Mouse (Mus musculus) retina, embryonic 14.5 days (tissue): ENCODE measurements around the gene Stard7.
"Not testable (repeated sequence)": the region's sequence is repeated elsewhere in the genome, so short reads cannot be mapped to it uniquely, and the experiment has no call there.

Experiments
- DNase-seq: peaks from one replicate; pipeline ENCODE4 v3.0.0-alpha.2; 2015; ENCODE audit warnings: low spot score

Gene Stard7

GRCm38 (mm10) chr2:127274590-127274989 lies 4.6 kb downstream of the Stard7 start:
- no peak for DNase-seq

DNA sequence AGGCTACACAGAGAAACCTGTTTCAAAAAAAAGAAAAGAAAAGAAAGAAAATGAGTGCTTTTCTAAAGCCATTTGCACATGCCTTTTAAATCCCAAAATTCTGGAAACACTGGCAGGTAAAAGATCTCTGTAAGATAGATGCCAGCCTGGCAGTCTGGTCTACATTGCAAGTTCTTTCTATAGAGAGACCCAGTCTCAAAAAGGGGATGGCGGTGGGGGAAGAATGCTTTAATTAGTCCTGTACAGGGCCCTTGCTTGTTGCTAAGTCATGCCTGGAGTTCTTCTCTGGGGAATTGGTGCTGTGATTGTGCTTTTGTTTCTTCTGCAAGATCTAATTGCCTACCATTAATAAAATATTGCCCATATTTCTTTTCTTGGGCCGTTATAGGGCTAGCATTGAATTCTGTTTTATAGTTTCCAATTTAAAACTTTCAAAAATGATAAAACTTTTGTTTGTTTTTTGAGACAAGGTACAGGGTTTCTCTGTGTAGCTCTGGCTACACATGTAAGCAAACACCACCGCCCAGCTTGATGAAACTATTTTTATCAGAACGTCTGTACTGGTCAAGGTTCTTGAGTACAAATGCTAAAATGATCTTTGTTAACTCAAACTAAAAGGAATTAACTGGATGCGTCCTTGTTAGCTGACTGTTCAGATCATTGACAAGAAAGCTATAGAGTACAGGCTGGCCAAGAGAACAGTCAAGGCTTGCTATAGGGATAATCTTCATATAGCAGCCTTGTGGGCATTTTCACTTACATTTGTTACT lies 5.7 kb downstream of the Stard7 start:
- DNase-seq = no peak

DNA sequence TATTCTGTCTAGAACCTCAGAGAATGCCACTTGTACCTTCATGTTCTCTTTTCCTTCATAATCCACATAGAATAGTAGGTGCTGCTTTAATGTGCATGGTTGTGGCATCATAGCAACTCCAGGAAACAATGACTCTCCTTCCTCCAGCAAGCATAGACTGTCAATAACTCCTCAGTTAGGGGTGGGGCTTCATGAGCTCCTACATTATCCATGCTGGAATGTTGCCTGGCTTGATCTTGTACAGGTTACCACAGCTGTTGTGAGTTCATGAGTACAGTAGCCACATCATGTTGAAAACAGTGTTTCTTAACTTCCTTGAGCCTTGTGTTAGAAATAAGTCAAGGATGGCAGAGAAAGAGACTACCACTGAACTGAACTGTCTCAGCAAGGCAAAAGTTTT lies 8.1 kb downstream of the Stard7 start:
- no peak for DNase-seq

- no peak for DNase-seq
Observed at GRCm38 (mm10) chr2:127292250-127292649, 22.2 kb downstream of the Stard7 start.

DNA sequence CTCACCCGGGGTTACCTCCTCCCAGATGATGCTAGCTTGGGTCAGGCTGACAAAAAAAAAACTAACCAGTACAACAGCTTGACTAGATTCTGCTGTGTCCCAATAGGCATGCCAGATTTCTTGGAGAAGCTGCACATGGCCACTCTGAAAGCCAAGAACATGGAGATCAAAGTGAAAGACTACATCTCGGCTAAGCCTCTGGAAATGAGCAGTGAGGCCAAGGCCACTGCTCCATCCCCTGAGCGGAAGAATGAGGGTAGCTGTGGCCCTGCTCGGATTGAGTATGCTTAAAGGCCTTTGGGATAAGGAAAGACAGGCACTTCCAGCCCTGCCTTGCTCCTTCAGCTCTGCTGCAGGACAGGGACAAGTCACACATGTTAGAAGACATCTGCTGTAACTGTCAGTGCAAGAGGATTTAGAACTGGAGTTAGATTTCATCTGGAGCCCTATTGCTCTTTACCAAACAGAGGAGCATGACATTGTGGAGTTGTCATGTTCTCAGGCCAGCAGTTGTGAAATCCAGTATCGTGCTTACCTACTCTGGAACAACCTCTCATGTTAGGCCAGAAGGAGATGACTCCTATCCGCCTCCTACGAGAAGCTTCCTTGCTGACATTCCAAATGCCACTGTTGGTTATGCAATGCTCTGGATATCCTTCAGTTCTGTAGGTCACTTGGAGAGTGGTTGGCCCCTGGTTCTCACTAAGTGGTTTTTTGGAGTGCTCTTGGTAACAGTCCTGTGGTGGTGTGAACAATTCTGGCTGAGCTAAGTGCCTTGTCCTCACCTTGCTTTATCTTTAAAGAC lies 27.2 kb downstream of the Stard7 start:
- DNase-seq = no peak

DNA sequence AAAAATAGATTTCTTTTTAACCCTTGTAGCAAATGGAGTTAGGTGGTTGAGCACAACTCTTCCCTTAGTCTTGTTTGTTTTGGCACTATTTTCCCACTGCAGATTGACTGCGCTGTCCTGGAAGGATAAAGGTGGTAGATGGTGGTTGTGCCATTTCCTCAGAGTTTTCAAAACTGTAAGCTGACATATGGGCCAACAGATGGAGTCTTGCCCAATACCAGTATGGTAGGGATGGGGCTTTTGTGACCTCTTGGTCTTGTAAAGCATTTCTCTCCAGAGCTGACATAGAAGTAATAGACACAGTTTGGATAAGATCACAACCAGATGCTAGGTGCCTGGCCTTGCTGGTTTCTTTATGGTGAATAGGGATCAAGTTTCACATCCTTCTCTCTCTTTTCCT lies 28.0 kb downstream of the Stard7 start:
- no peak for DNase-seq

- no peak for DNase-seq
Observed at GRCm38 (mm10) chr2:127300701-127301100, 30.7 kb downstream of the Stard7 start.

DNA sequence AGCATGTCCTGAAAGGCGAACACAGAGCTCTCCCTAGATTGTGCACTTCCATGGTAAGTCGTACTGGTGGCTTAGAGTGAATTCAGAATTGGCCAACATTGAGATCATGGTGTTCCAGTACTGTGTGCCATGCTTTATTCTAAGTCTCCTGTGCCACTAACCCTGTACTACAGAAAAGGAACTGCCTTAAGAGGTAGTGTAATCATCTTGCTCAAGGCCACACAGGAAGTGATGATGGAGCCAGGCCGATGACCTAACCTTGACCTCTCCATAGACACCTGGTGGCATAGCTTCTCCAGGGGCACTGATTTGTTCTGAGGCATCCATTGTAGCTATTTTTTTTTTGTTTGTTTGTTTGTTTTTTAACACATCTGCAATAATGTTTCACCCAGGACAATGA lies 31.9 kb downstream of the Stard7 start:
- DNase-seq = no peak

DNA sequence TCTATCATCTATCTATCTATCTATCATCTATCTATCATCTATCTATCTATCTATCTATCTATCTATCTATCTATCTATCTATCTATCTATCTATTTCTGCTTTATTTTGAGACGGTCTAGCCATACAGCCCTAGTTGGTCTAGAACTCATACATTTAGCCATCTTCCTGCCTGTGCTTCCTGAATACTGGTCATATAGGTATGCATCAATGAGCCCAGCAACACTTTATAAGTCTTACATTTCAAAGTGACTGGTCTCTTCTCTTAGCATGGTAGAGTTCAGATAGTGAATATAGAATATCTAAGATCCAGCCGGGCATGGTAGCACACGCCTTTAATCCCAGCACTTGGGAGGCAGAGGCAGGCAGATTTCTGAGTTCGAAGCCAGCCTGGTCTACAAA lies 34.2 kb downstream of the Stard7 start:
- DNase-seq = not testable (repeated sequence)

DNA sequence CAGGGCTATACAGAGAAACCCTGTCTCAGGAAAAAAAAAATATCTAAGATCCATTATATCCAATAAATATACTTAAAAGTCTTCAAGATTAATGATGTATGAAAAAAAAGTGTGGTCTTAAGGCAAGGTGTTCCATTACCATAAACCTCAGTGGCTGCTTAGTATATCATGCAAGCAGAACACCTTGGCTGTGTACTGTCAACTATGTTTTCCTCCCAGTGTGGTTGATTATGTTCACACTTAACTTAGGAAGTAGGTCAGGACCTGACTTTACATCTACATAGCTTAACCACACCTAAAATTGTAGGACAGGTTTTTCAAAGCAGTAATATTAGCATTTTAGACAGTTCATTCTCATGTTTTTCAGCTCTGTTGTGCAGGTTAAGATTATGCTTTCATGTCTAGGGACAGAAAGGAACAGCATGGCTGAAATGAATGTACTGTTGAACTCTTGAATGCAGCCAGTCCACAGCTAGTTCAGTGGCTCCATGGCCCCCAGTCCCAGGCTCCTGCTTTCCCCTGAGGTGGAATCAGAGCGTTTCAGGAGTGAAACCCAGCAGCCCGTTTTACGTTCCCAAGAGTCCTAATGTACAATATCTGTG lies 34.7 kb downstream of the Stard7 start:
- DNase-seq = no peak

GRCm38 (mm10) chr2:127306123-127306522 lies 36.1 kb downstream of the Stard7 start:
- no peak for DNase-seq

DNA sequence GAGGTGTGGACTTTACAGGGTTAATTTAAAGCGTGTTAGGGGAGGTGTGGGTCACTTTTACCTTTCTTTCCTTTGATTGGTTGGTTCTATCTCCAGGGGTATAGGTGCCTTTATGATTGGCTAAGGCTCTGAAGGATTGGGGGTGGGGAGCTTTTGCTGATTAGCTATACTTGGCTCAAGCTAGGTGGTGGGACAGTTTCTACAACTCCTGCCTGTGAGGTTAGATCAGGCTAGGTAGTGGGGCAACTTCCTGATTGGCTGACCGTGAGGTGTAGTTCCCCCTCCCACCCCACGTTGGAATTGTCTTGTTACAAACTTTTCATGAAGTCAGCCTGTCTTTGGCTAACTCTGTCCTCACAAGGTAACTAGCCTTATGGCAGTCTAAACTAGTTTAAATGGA lies 37.2 kb downstream of the Stard7 start:
- DNase-seq = no peak

- peak; percentile 42 for DNase-seq
Observed at GRCm38 (mm10) chr2:127308660-127309059, 38.6 kb downstream of the Stard7 start.

DNA sequence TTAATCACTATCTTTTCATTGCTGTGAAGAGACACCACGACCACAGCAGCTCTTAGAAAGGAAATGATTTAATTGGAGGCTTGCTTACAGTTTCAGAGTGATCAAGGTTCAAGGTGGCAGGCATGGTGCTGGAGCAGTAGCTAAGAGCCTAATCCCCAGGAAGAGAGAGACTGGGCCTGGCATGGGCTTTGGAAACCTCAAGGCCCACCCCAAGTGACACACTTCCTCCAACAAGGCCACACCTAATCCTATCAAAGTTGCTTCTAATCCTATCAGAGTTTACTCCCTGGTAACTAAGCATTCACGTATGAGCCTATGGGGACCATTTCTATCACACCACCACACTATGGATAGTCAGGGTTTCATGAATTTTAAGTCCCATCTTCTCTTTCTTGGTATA lies 40.2 kb downstream of the Stard7 start:
- DNase-seq = no peak

DNA sequence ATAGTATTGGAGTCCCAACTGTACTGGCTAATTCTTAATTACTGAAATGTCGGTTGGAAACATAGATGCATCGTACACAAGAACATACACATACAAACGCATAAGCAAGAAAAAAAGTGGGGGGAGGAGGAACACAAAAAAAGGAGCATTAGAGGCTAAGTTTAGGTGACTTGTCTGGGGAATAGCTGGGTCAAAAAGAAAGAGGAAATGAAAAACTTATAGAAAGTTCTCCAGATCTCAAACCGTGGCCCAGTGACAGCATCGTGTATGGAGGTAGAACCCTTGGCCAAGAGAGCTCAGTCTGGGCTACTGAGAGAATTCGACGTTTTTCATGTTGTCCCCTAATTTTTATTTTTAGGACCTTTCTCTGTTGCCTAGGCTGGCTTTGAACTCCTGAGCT lies 40.7 kb downstream of the Stard7 start:
- DNase-seq = no peak

GRCm38 (mm10) chr2:127311193-127311592 lies 41.2 kb downstream of the Stard7 start:
- DNase-seq = no peak

DNA sequence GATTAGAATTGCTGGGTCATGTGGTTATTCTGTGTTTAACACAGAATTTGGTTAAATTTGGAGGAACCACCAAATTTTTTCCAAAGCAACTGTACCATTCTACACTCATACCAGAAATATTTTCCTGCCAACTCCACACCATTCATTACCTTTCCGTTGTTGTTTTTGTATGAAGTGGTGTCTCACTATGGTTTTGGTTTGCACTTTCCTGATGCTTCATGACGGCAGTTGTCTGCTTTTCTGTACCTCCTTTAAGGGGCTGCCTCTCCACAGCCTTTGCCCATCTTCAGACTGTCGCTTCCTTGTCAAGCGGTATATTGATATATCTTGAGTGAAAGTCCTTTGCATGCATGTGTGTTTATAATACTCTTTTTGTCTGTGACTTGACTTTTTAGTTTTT lies 42.8 kb downstream of the Stard7 start:
- DNase-seq = no peak

- DNase-seq = no peak
Observed at GRCm38 (mm10) chr2:127313878-127314277, 43.9 kb downstream of the Stard7 start.

- no peak for DNase-seq
Observed at GRCm38 (mm10) chr2:127314467-127315154, 44.6 kb downstream of the Stard7 start.

DNA sequence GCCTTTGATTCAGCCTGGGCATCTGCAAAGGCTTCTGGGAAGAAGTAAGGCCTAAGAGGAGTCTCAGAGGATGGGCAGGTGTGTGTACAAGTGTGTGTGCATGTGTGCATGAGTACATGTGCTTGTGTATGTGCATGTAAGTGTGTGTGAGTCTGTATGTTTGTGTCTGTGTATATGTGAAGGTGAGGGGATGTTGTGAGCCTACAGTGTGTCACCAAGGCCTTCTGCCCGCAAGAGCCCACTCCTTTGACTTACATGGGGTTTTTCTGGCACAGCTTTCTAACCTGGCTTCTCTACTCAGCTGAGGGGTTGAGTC lies 45.1 kb downstream of the Stard7 start:
- no peak for DNase-seq

DNA sequence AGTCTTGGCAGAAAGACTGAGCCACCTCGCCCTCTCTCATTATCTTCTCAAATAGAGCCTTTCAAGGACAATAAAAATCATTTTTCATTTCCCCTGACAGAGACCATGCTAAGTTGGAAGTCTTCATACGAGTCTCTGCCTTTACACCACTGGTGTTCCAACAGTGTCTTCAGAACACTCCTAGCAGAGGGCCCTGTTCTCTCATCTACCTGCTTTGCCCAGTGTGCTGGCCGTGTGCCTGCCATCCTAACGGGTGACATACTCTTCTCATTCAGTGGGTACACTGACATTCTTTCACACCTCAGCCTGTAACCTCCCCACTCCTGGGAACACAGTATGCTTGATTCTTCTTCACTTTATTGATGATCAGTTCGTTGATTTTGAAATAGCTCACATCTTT lies 46.4 kb downstream of the Stard7 start:
- DNase-seq = no peak

DNA sequence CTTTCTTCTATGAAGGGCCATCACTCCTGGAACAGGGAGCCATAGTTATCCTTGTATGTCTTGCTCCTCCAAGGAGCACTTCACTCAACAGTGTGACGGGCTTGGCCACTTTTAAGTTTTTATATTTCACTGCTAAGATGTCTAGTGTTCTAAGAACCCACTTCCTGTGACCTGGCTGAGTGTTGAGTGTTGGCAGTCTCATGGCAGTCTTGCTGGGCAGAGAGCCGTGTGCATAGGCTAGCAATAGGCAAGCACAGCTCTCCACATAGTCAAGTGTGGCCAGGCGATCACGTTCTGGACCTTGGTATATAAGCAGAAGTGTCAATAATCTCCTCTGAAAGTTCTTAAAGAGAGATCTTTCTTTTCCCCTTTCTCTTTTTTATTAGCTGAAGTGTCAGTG lies 48.1 kb downstream of the Stard7 start:
- no peak for DNase-seq

DNA sequence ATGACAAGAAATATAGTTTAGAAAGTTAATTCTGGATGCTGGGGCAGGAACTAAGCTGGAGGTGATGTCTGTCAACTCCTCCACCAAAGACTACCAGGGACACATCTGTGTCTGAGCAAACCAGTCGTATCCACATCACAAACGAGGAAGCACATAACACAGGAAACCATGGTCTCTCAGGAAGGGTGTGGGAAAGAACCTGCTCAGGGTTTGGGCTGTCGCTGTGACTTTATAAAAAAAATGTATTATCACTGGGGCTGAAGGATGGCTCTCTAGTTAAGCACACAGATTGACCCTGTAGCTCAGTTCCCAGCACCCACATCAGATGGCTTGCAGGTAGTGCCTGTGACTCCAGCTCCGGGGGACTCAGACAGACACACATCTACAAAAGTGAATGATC lies 49.1 kb downstream of the Stard7 start:
- DNase-seq = no peak
